Comparison of ENCODE assay signal across 8 mouse cellular contexts in the genomic region with DNA sequence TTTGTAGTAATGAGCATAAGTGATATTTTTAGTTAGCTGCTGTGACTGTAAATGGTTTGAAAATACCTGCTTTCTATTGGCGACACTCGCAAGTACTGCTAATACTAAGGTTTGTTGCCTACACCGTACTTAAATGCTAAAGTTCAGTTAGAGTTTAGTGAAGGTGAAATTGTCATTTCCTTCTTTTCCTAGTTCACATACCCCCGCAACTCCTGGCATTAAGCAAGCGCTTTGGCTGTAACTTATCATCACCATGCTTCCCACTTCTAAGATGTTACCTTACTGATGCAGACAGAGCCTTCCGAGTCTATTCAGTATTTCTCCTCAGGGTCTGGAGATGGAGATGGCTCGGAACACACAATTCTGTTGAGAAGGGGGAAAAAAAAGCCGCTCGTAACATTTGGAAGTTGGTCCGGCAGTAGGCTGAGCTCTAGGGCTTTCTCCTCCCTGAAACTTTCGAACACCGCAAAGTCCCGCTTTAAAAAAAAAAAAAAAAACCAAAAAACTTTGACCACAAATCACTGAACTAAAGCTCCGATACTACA. TPM values are rescaled to one million over a fixed set of nuclear protein-coding genes. Genes with fewer than 3 reads are reported as not detected.
DNase-seq lines count a peak whose midpoint lies in the region; ATAC-seq and TF ChIP-seq lines count a peak whose summit lies in the region.

No protein-coding gene starts in this region.

- no peak for ATAC-seq in heart, embryonic 15.5 days (replicated peaks; ENCODE audit: insufficient number of reproducible peaks, insufficient read depth, low FRiP score, low read depth)
- ATAC-seq in hindbrain, embryonic 13.5 days (ENCODE audit: low FRiP score) = no peak
- no peak for ATAC-seq in midbrain, embryonic 13.5 days
- no peak for ATAC-seq in erythroid progenitor cell, adult 5-6 weeks (replicated peaks; ENCODE audit: low FRiP score, poor library complexity, severe bottlenecking)
- no peak for ATAC-seq in inflammation-experienced regulatory T-cells, adult 6 months

- TF ChIP-seq POLR2A in brain, embryonic 14.5 days (IDR thresholded peaks at IDR 0.05; ENCODE audit: borderline replicate concordance, extremely low read depth, insufficient read depth, insufficient read length, poor library complexity, severe bottlenecking) = no peak

- H3K4me2 ChIP-seq in heart, embryonic 15.5 days = peak overlapping the region; percentile 63
- H3K4me2 ChIP-seq in hindbrain, embryonic 13.5 days = peak overlapping the region; percentile 41
- peak overlapping the region; percentile 50 for H3K4me2 ChIP-seq in midbrain, embryonic 13.5 days (replicated peaks)

- peak overlapping the region; percentile 69 for H3K4me3 ChIP-seq in heart, embryonic 15.5 days
- no peak overlapping the region for H3K4me3 ChIP-seq in hindbrain, embryonic 13.5 days
- peak overlapping the region; percentile 58 for H3K4me3 ChIP-seq in midbrain, embryonic 13.5 days (replicated peaks)

- H3K9ac ChIP-seq in heart, embryonic 15.5 days = no peak overlapping the region
- H3K9ac ChIP-seq in hindbrain, embryonic 13.5 days = no peak overlapping the region
- H3K9ac ChIP-seq in midbrain, embryonic 13.5 days (replicated peaks) = no peak overlapping the region

- TF ChIP-seq CTCF in brain, embryonic 14.5 days (IDR thresholded peaks at IDR 0.05; ENCODE audit: borderline replicate concordance, extremely low read depth, insufficient read depth, insufficient read length) = no peak

- WGBS in heart, embryonic 15.5 days = 26% methylated on average over 13 of the region's 14 CpGs
- 12% methylated on average over 14 of the region's 14 CpGs for WGBS in hindbrain, embryonic 13.5 days
- 25% methylated on average over 14 of the region's 14 CpGs for WGBS in midbrain, embryonic 13.5 days

- H3K27me3 ChIP-seq in heart, embryonic 15.5 days = peaks cover 62% of the 10 kb centered on the region
- H3K27me3 ChIP-seq in hindbrain, embryonic 13.5 days = peaks cover 79% of the 10 kb centered on the region
- peaks cover 81% of the 10 kb centered on the region for H3K27me3 ChIP-seq in midbrain, embryonic 13.5 days

- peaks cover 8% of the 10 kb centered on the region; the same call in 1 of the 2 replicates for H3K4me1 ChIP-seq in heart, embryonic 15.5 days (replicated peaks)
- peaks cover 7% of the 10 kb centered on the region; the same call in 1 of the 2 replicates for H3K4me1 ChIP-seq in hindbrain, embryonic 13.5 days (replicated peaks)
- peaks cover 10% of the 10 kb centered on the region for H3K4me1 ChIP-seq in midbrain, embryonic 13.5 days (replicated peaks)

- H3K27ac ChIP-seq in heart, embryonic 15.5 days = no peak overlapping the region
- H3K27ac ChIP-seq in hindbrain, embryonic 13.5 days = no peak overlapping the region
- H3K27ac ChIP-seq in midbrain, embryonic 13.5 days = no peak overlapping the region

- H3K36me3 ChIP-seq in heart, embryonic 15.5 days = no peaks in the 10 kb centered on the region
- H3K36me3 ChIP-seq in hindbrain, embryonic 13.5 days = no peaks in the 10 kb centered on the region
- H3K36me3 ChIP-seq in midbrain, embryonic 13.5 days = no peaks in the 10 kb centered on the region

- no peaks in the 10 kb centered on the region for H3K9me3 ChIP-seq in heart, embryonic 15.5 days (replicated peaks)
- H3K9me3 ChIP-seq in hindbrain, embryonic 13.5 days = no peaks in the 10 kb centered on the region
- H3K9me3 ChIP-seq in midbrain, embryonic 13.5 days = no peaks in the 10 kb centered on the region

- DNase-seq in heart, postnatal 25 days (ENCODE audit: low spot score) = no peak
- DNase-seq in brain, embryonic 14.5 days (ENCODE audit: low read depth) = peak; percentile 20
- no peak for DNase-seq in layer of hippocampus, postnatal 36 days

- intact Hi-C loops in heart, postnatal 25 days (cut with DNase I) = no loop called here

RNA-seq across cellular contexts. Expression of a gene that starts 1.1 kb away (rescaled TPM):
- not detected in 2 replicates for polyA plus RNA-seq in heart, embryonic 15.5 days (2015; fragmentation: Nextera tagmentation; extraction: Ambion mirVana)
- total RNA-seq in heart, postnatal 25 days (2021) = not detected
- polyA plus RNA-seq in brain, embryonic 14.5 days (2012; rRNA removed) = 0.15 and 0.35 TPM in 2 replicates
- 0.06 and 0.26 TPM in 2 replicates for polyA plus RNA-seq in hindbrain, embryonic 13.5 days (2015; fragmentation: Nextera tagmentation; extraction: Ambion mirVana)
- polyA plus RNA-seq in midbrain, embryonic 13.5 days (2015; fragmentation: Nextera tagmentation; extraction: Ambion mirVana) = 0.10 and 0.15 TPM in 2 replicates
- total RNA-seq in erythroid progenitor cell, adult 5-6 weeks (2015; ENCODE audit: low replicate concordance) = not detected in 2 replicates
- total RNA-seq in erythroid progenitor cell, adult 5-6 weeks (2017; ENCODE audit: low replicate concordance) = not detected in 2 replicates
- total RNA-seq in layer of hippocampus, postnatal 36 days (2021) = under 1 TPM in 1 of 2 experiments, not detected in 1; 0.13 TPM
- not detected for polyA plus RNA-seq in inflammation-experienced regulatory T-cells, adult 6 months (2017; shearing (Covaris generic))

RNA-seq across cellular contexts. Expression of a gene that starts 1.5 kb away (rescaled TPM):
- polyA plus RNA-seq in heart, embryonic 15.5 days (2015; fragmentation: Nextera tagmentation; extraction: Ambion mirVana) = 178 and 229 TPM in 2 replicates
- 100 to 1,000 TPM; 207 to 242 TPM for total RNA-seq in heart, postnatal 25 days (2021)
- polyA plus RNA-seq in brain, embryonic 14.5 days (2012; rRNA removed) = 32.0 and 34.2 TPM in 2 replicates
- polyA plus RNA-seq in hindbrain, embryonic 13.5 days (2015; fragmentation: Nextera tagmentation; extraction: Ambion mirVana) = 133 and 135 TPM in 2 replicates
- polyA plus RNA-seq in midbrain, embryonic 13.5 days (2015; fragmentation: Nextera tagmentation; extraction: Ambion mirVana) = 128 and 135 TPM in 2 replicates
- total RNA-seq in erythroid progenitor cell, adult 5-6 weeks (2015; ENCODE audit: low replicate concordance) = 33.1 and 38.9 TPM in 2 replicates
- 23.7 and 32.4 TPM in 2 replicates for total RNA-seq in erythroid progenitor cell, adult 5-6 weeks (2017; ENCODE audit: low replicate concordance)
- total RNA-seq in layer of hippocampus, postnatal 36 days (2021) = 10 to 100 TPM; 71.2 to 78.2 TPM
- 10 to 100 TPM; 12.7 to 31.6 (median 16.1) TPM for polyA plus RNA-seq in inflammation-experienced regulatory T-cells, adult 6 months (2017; shearing (Covaris generic))
